ENCODE assay signal across 21 mouse cellular contexts in genomic region chr8:123961371-123961770, GRCm38 (mm10). TPM values are rescaled to one million over a fixed set of nuclear protein-coding genes. Genes with fewer than 3 reads are reported as not detected.
DNase-seq lines count a peak whose midpoint lies in the region; ATAC-seq and TF ChIP-seq lines count a peak whose summit lies in the region.
"Had no signal": no experiment of that assay in that cellular context is flagged by ENCODE, and none has a peak within 500 bp of the region (broad histone marks: within the 10 kb centered on the region; RNA-seq: fewer than 3 reads in every experiment).

No protein-coding gene starts in this region.

- no peak overlapping the region for H3K27ac ChIP-seq in CH12.LX (ENCODE audit: insufficient read depth, low read depth)
- H3K27ac ChIP-seq in MEL (ENCODE audit: control insufficient read depth, low read depth, low read length), result no peak overlapping the region
- no peak overlapping the region for H3K27ac ChIP-seq in lung, postnatal 0 days (ENCODE audit: low read length)
- H3K27ac ChIP-seq: embryonic facial prominence, embryonic 10.5 days; forebrain, embryonic 13.5 days; heart, adult 2 months; heart, embryonic 15.5 days; hindbrain, embryonic 13.5 days; hindbrain, postnatal 0 days had no signal

- dilution Hi-C loops in CH12.LX (cut with MboI; ENCODE audit: extremely low pct_ligation_motif_present, extremely low pct_unique_long_range_greater_than_20kb, low sequenced_read_pairs), result no loop called here

- H3K9me3 ChIP-seq in CH12.LX (replicated peaks; ENCODE audit: low read length) (no peaks in the 10 kb centered on the region), MEL (replicated peaks; ENCODE audit: insufficient read depth, low read length) (no peaks in the 10 kb centered on the region)
- no peaks in the 10 kb centered on the region for H3K9me3 ChIP-seq in lung, postnatal 0 days (ENCODE audit: low read length)
- H3K9me3 ChIP-seq: embryonic facial prominence, embryonic 10.5 days; forebrain, embryonic 13.5 days; heart, embryonic 15.5 days; hindbrain, embryonic 13.5 days had no signal

- H3K4me3 ChIP-seq in CH12.LX (replicated peaks in 1 of 3; ENCODE audit: low read depth in 2 of 3, low read length in 2 of 3, poor library complexity in 1 of 3) (no peak overlapping the region), MEL (ENCODE audit: control insufficient read depth in 1 of 2, insufficient read depth in 1 of 2, low read depth in 2 of 2, low read length in 2 of 2) (no peak overlapping the region)
- H3K4me3 ChIP-seq in lung, postnatal 0 days (ENCODE audit: low read depth, low read length), result no peak overlapping the region
- H3K4me3 ChIP-seq: embryonic facial prominence, embryonic 10.5 days; forebrain, embryonic 13.5 days; heart, adult 2 months; heart, embryonic 15.5 days; hindbrain, embryonic 13.5 days had no signal

- DNase-seq in CH12.LX (ENCODE audit: extremely low read depth) (no peak), MEL (ENCODE audit: low read depth, low spot score) (peak; percentile 17)
- DNase-seq in brain, embryonic 14.5 days (ENCODE audit: low read depth), result peak; percentile 43
- no peak for DNase-seq in kidney, postnatal 14 days
- DNase-seq in right cerebral cortex, adult 18-20 months, result no peak
- DNase-seq in lung, postnatal 0 days (ENCODE audit: low spot score), result no peak
- DNase-seq: adrenal gland, postnatal 25 days; B cell, adult 2 months; cerebellum, adult 2 months; cerebellum, postnatal 10 days; gastrocnemius, postnatal 14 days; heart, adult 2 months; heart, postnatal 14 days had no signal

- H3K79me2 ChIP-seq in CH12.LX (replicated peaks; ENCODE audit: control insufficient read depth, extremely low read depth, insufficient read depth, poor library complexity, severe bottlenecking) (no peaks in the 10 kb centered on the region), MEL (ENCODE audit: control insufficient read depth, insufficient read depth, low read length, poor library complexity) (no peaks in the 10 kb centered on the region)

- WGBS in lung, postnatal 0 days, result 53% methylated on average over 1 of the region's 1 CpGs

- TF ChIP-seq POLR2A in CH12.LX (IDR thresholded peaks at IDR 0.05; ENCODE audit: low read depth, low read length) (no peak), MEL (IDR thresholded peaks at IDR 0.05; ENCODE audit: control insufficient read depth in 1 of 2, insufficient read depth in 1 of 2, low read depth in 1 of 2, low read length in 2 of 2, poor library complexity in 1 of 2) (no peak)
- TF ChIP-seq POLR2A in brain, embryonic 14.5 days (IDR thresholded peaks at IDR 0.05; ENCODE audit: borderline replicate concordance, extremely low read depth, insufficient read depth, insufficient read length, poor library complexity, severe bottlenecking), result no peak

- TF ChIP-seq CTCF in CH12.LX (conservative IDR thresholded peaks at IDR 0.05 in 1 of 2, IDR thresholded peaks at IDR 0.05 in 1 of 2; ENCODE audit: low read depth in 2 of 2, low read length in 2 of 2) (no peak), MEL (IDR thresholded peaks at IDR 0.05 in 2 of 3, conservative IDR thresholded peaks at IDR 0.05 in 1 of 3; ENCODE audit: control insufficient read depth in 1 of 3, insufficient read depth in 1 of 3, low read depth in 2 of 3, low read length in 3 of 3, poor library complexity in 1 of 3, severe bottlenecking in 1 of 3) (no peak)
- no peak for TF ChIP-seq CTCF in brain, embryonic 14.5 days (IDR thresholded peaks at IDR 0.05; ENCODE audit: borderline replicate concordance, extremely low read depth, insufficient read depth, insufficient read length)
- TF ChIP-seq CTCF in lung, postnatal 0 days (IDR thresholded peaks at IDR 0.05), result no peak

- H3K9ac ChIP-seq in CH12.LX (ENCODE audit: insufficient read depth, low read depth) (no peak overlapping the region), MEL (ENCODE audit: control insufficient read depth, low read depth, low read length, poor library complexity, severe bottlenecking) (no peak overlapping the region)
- no peak overlapping the region for H3K9ac ChIP-seq in lung, postnatal 0 days (replicated peaks; ENCODE audit: low read depth)
- H3K9ac ChIP-seq: forebrain, embryonic 13.5 days; heart, embryonic 15.5 days; hindbrain, embryonic 13.5 days had no signal

- no peak for ATAC-seq in lung, postnatal 0 days
- ATAC-seq: activated CD4-positive, CD25-positive, alpha-beta regulatory T cell, adult 4 months; CD4-positive, CD25-positive, alpha-beta regulatory T cell, adult 4 months; forebrain, embryonic 13.5 days; hindbrain, postnatal 0 days had no signal

- H3K4me2 ChIP-seq in CH12.LX (ENCODE audit: insufficient read depth, low read depth, poor library complexity, severe bottlenecking), result no peak overlapping the region
- no peak overlapping the region for H3K4me2 ChIP-seq in lung, postnatal 0 days (replicated peaks; ENCODE audit: low read depth, low read length)
- H3K4me2 ChIP-seq: forebrain, embryonic 13.5 days; heart, embryonic 11.5 days; heart, embryonic 15.5 days; hindbrain, embryonic 13.5 days had no signal

- in situ Hi-C loops in CH12.LX (cut with MboI; ENCODE audit: low pct_ligation_motif_present, low pct_unique_long_range_greater_than_20kb, low sequenced_read_pairs), result no loop called here

- H3K36me3 ChIP-seq in CH12.LX (replicated peaks in 1 of 2; ENCODE audit: control insufficient read depth in 1 of 2, insufficient read depth in 1 of 2, low read length in 1 of 2) (peaks cover 12 to 81% of the 10 kb centered on the region in 2 experiments), MEL (ENCODE audit: control insufficient read depth in 1 of 2, insufficient read depth in 2 of 2, low read length in 2 of 2) (peaks cover 0 to 2% of the 10 kb centered on the region in 2 experiments; a peak in 1 of 4 replicates)
- H3K36me3 ChIP-seq in lung, postnatal 0 days (ENCODE audit: insufficient read depth, low read length), result no peaks in the 10 kb centered on the region

- H3K27me3 ChIP-seq in CH12.LX (replicated peaks) (no peaks in the 10 kb centered on the region), MEL (ENCODE audit: control insufficient read depth in 1 of 2, insufficient read depth in 2 of 2, low read length in 2 of 2) (no peaks in the 10 kb centered on the region)
- H3K27me3 ChIP-seq in lung, postnatal 0 days (replicated peaks; ENCODE audit: insufficient read depth, low read length), result no peaks in the 10 kb centered on the region
- H3K27me3 ChIP-seq: forebrain, embryonic 13.5 days; heart, embryonic 15.5 days; hindbrain, embryonic 13.5 days had no signal

- no peak for TF ChIP-seq EP300 in CH12.LX (IDR thresholded peaks at IDR 0.05; ENCODE audit: low read length)
- no peak for TF ChIP-seq EP300 in MEL (IDR thresholded peaks at IDR 0.05; ENCODE audit: low read depth in 1 of 2, low read length in 2 of 2)
- no peak for TF ChIP-seq EP300 in lung, postnatal 0 days (IDR thresholded peaks at IDR 0.05)

- H3K4me1 ChIP-seq in CH12.LX (ENCODE audit: control insufficient read depth in 1 of 2, insufficient read depth in 2 of 2) (no peaks in the 10 kb centered on the region), MEL (ENCODE audit: control insufficient read depth in 1 of 2, insufficient read depth in 2 of 2, low read length in 2 of 2) (no peaks in the 10 kb centered on the region)
- no peaks in the 10 kb centered on the region for H3K4me1 ChIP-seq in lung, postnatal 0 days (ENCODE audit: insufficient read depth, low read depth, low read length)
- H3K4me1 ChIP-seq: embryonic facial prominence, embryonic 10.5 days; forebrain, embryonic 13.5 days; heart, embryonic 15.5 days; hindbrain, embryonic 13.5 days had no signal

- TF ChIP-seq RAD21 in CH12.LX (IDR thresholded peaks at IDR 0.05; ENCODE audit: low read depth, low read length), result no peak
- TF ChIP-seq RAD21 in MEL (IDR thresholded peaks at IDR 0.05; ENCODE audit: low read depth, low read length), result no peak

TF ChIP-seq in CH12.LX, 34 proteins besides CTCF, POLR2A, EP300 and RAD21 (continues in another document):
- TF ChIP-seq MAFK (IDR thresholded peaks at IDR 0.05; ENCODE audit: insufficient replicate concordance, low read length), result 0 out of 2 replicates have a peak, but pooled peaks have one; percentile 15

TF ChIP-seq in MEL, 35 proteins besides CTCF, POLR2A, EP300 and RAD21 (continues in another document):
- no peak for TF ChIP-seq TAL1 (IDR thresholded peaks at IDR 0.05; ENCODE audit: low read length)

RNA-seq across cellular contexts. Expression of gene Nup133, which starts 12.3 kb away (rescaled TPM):
- total RNA-seq in CH12.LX (2012; rRNA removed), result 32.8 and 37.1 TPM in 2 replicates
- total RNA-seq in CH12.LX (2014; rRNA removed), result 49.0 and 51.8 TPM in 2 replicates
- polyA plus RNA-seq in CH12.LX (2012; ENCODE audit: insufficient read length, low read depth), result 39.6 and 39.7 TPM in 2 replicates
- total RNA-seq in MEL (2012; rRNA removed), result 44.8 and 49.6 TPM in 2 replicates
- 10 to 100 TPM; 58.0 to 58.1 TPM for polyA plus RNA-seq in MEL (2012; ENCODE audit: insufficient read depth in 1 of 2, insufficient read length in 2 of 2, low read depth in 1 of 2, low replicate concordance in 2 of 2, missing spikeins in 1 of 2)
- polyA plus RNA-seq in brain, embryonic 14.5 days (2012; rRNA removed), result 20.9 and 23.2 TPM in 2 replicates
- polyA plus RNA-seq in lung, postnatal 0 days (2015; fragmentation: Nextera tagmentation; extraction: Ambion mirVana), result 10.8 and 12.3 TPM in 2 replicates

RNA-seq across cellular contexts. Expression of gene Abcb10, which starts 21.6 kb away (rescaled TPM):
- total RNA-seq in CH12.LX (2012; rRNA removed) (8.0 and 8.1 TPM in 2 replicates), CH12.LX (2014; rRNA removed) (8.5 and 8.9 TPM in 2 replicates), MEL (2012; rRNA removed) (26.1 and 37.8 TPM in 2 replicates)
- polyA plus RNA-seq in CH12.LX (2012; ENCODE audit: insufficient read length, low read depth) (7.3 and 8.1 TPM in 2 replicates), MEL (2012; ENCODE audit: insufficient read depth in 1 of 2, insufficient read length in 2 of 2, low read depth in 1 of 2, low replicate concordance in 2 of 2, missing spikeins in 1 of 2) (10 to 100 TPM; 32.6 to 33.7 TPM)
- polyA plus RNA-seq in brain, embryonic 14.5 days (2012; rRNA removed), result 16.0 and 19.5 TPM in 2 replicates
- 10.4 and 11.0 TPM in 2 replicates for polyA plus RNA-seq in lung, postnatal 0 days (2015; fragmentation: Nextera tagmentation; extraction: Ambion mirVana)

RNA-seq across cellular contexts. Expression of gene Taf5l, which starts 59.8 kb away (rescaled TPM):
- 54.2 and 62.2 TPM in 2 replicates for total RNA-seq in CH12.LX (2012; rRNA removed)
- total RNA-seq in CH12.LX (2014; rRNA removed), result 68.1 and 75.8 TPM in 2 replicates
- 53.9 and 63.0 TPM in 2 replicates for polyA plus RNA-seq in CH12.LX (2012; ENCODE audit: insufficient read length, low read depth)
- total RNA-seq in MEL (2012; rRNA removed), result 85.9 and 86.3 TPM in 2 replicates
- 10 to 100 TPM in 1 of 2 experiments, not detected in 1; 88.4 TPM for polyA plus RNA-seq in MEL (2012; ENCODE audit: insufficient read depth in 1 of 2, insufficient read length in 2 of 2, low read depth in 1 of 2, low replicate concordance in 2 of 2, missing spikeins in 1 of 2)
- polyA plus RNA-seq in brain, embryonic 14.5 days (2012; rRNA removed), result 27.9 and 34.1 TPM in 2 replicates
- polyA plus RNA-seq in lung, postnatal 0 days (2015; fragmentation: Nextera tagmentation; extraction: Ambion mirVana), result 17.8 and 18.6 TPM in 2 replicates

RNA-seq across cellular contexts. Expression of gene Urb2, which starts 59.9 kb away (rescaled TPM):
- total RNA-seq in CH12.LX (2012; rRNA removed) (26.4 and 33.7 TPM in 2 replicates), CH12.LX (2014; rRNA removed) (32.4 and 33.9 TPM in 2 replicates), MEL (2012; rRNA removed) (39.7 and 40.1 TPM in 2 replicates)
- polyA plus RNA-seq in CH12.LX (2012; ENCODE audit: insufficient read length, low read depth) (22.7 and 27.9 TPM in 2 replicates), MEL (2012; ENCODE audit: insufficient read depth in 1 of 2, insufficient read length in 2 of 2, low read depth in 1 of 2, low replicate concordance in 2 of 2, missing spikeins in 1 of 2) (10 to 100 TPM; 31.6 to 82.4 TPM)
- 8.3 and 9.6 TPM in 2 replicates for polyA plus RNA-seq in brain, embryonic 14.5 days (2012; rRNA removed)
- 0.88 and 1.1 TPM in 2 replicates for polyA plus RNA-seq in lung, postnatal 0 days (2015; fragmentation: Nextera tagmentation; extraction: Ambion mirVana)

Comparison
In these comparisons a context has a peak if more than half of its experiments do, and no peak if none do; other contexts are left out.
1. DNase-seq: peak in MEL (single experiment) and brain, embryonic 14.5 days (single experiment); none in CH12.LX (single experiment), kidney, postnatal 14 days (single experiment), right cerebral cortex, adult 18-20 months (single experiment) and lung, postnatal 0 days (single experiment).
2. Of the 35 proteins assayed by ChIP-seq in both MEL and CH12.LX: peak only in MEL: none; only in CH12.LX: MAFK; in both: none; in neither: 34.